Mouse (Mus musculus): ENCODE measurements around the gene Nkx1-2. TPM values are rescaled to one million over a fixed set of nuclear protein-coding genes. Genes with fewer than 3 reads are reported as not detected.

Gene Nkx1-2
- polyA plus RNA-seq, 1 experiment from 2014 or later = 0.75 TPM

GRCm38 (mm10) chr7:132600026-132600425 is 589 bp upstream of the Nkx1-2 start:
- no peak for ATAC-seq
- peaks cover 35% of the 10 kb centered on the region for H3K4me1 ChIP-seq (replicated peaks)
- peaks cover 63% of the 10 kb centered on the region for H3K27me3 ChIP-seq (replicated peaks)
- no peaks in the 10 kb centered on the region for H3K36me3 ChIP-seq
- no peak overlapping the region for H3K27ac ChIP-seq
- peak overlapping the region; percentile 85 for H3K4me2 ChIP-seq (replicated peaks)
- H3K4me3 ChIP-seq (replicated peaks) = peak overlapping the region; percentile 37
- no peaks in the 10 kb centered on the region for H3K9me3 ChIP-seq
- 7% methylated on average over 9 of the region's 9 CpGs for WGBS
- H3K9ac ChIP-seq = no peak overlapping the region

GRCm38 (mm10) chr7:132597251-132598041 is 2.0 kb downstream of the Nkx1-2 start:
- Histone ChIP-seq H3K4me2 (replicated peaks) (peak overlapping the region; percentile 91), H3K27ac (no peak overlapping the region), H3K36me3 (no peaks in the 10 kb centered on the region), H3K9ac (peak overlapping the region; percentile 40), H3K9me3 (no peaks in the 10 kb centered on the region), H3K4me3 (replicated peaks) (peak overlapping the region; percentile 47), H3K27me3 (replicated peaks) (peaks cover 58% of the 10 kb centered on the region), H3K4me1 (replicated peaks) (peaks cover 35% of the 10 kb centered on the region)
- WGBS = under 1% methylated on average over 49 of the region's 60 CpGs
- ATAC-seq = peak; percentile 76

GRCm38 (mm10) chr7:132596557-132597250 is 2.7 kb downstream of the Nkx1-2 start:
- H3K9ac ChIP-seq = peak overlapping the region; percentile 40; the same call in 1 of the 2 replicates
- H3K36me3 ChIP-seq = no peaks in the 10 kb centered on the region
- H3K9me3 ChIP-seq = no peaks in the 10 kb centered on the region
- H3K27me3 ChIP-seq (replicated peaks) = peaks cover 52% of the 10 kb centered on the region
- ATAC-seq = peak; percentile 50
- H3K4me1 ChIP-seq (replicated peaks) = peaks cover 35% of the 10 kb centered on the region
- peak overlapping the region; percentile 91 for H3K4me2 ChIP-seq (replicated peaks)
- peak overlapping the region; percentile 47 for H3K4me3 ChIP-seq (replicated peaks)
- 15% methylated on average over 26 of the region's 26 CpGs for WGBS
- no peak overlapping the region for H3K27ac ChIP-seq

GRCm38 (mm10) chr7:132595787-132596186 is 3.6 kb downstream of the Nkx1-2 start:
- no peak overlapping the region for H3K4me3 ChIP-seq (replicated peaks)
- H3K4me2 ChIP-seq (replicated peaks) = no peak overlapping the region
- H3K9ac ChIP-seq = no peak overlapping the region
- no peak for ATAC-seq
- no peaks in the 10 kb centered on the region for H3K9me3 ChIP-seq
- H3K27ac ChIP-seq = no peak overlapping the region
- peaks cover 43% of the 10 kb centered on the region for H3K27me3 ChIP-seq (replicated peaks)
- WGBS = 81% methylated on average over 3 of the region's 3 CpGs
- peaks cover 35% of the 10 kb centered on the region for H3K4me1 ChIP-seq (replicated peaks)
- no peaks in the 10 kb centered on the region for H3K36me3 ChIP-seq

GRCm38 (mm10) chr7:132594325-132594724 is 5.1 kb downstream of the Nkx1-2 start:
- Histone ChIP-seq H3K27ac (no peak overlapping the region), H3K27me3 (replicated peaks) (peaks cover 30% of the 10 kb centered on the region), H3K36me3 (no peaks in the 10 kb centered on the region), H3K9me3 (no peaks in the 10 kb centered on the region), H3K4me1 (replicated peaks) (peaks cover 24% of the 10 kb centered on the region), H3K4me3 (replicated peaks) (no peak overlapping the region), H3K9ac (no peak overlapping the region), H3K4me2 (replicated peaks) (no peak overlapping the region)
- ATAC-seq = no peak
- 93% methylated on average over 2 of the region's 2 CpGs for WGBS

- Histone ChIP-seq H3K9ac (no peak overlapping the region), H3K9me3 (no peaks in the 10 kb centered on the region), H3K27me3 (replicated peaks) (peaks cover 25% of the 10 kb centered on the region), H3K27ac (no peak overlapping the region), H3K4me3 (replicated peaks) (no peak overlapping the region), H3K36me3 (no peaks in the 10 kb centered on the region), H3K4me1 (replicated peaks) (peaks cover 19% of the 10 kb centered on the region; the same call in 1 of the 2 replicates), H3K4me2 (replicated peaks) (no peak overlapping the region)
- no peak for ATAC-seq
- WGBS = 75% methylated on average over 2 of the region's 2 CpGs
Measured at GRCm38 (mm10) chr7:132593762-132594161, 5.7 kb downstream of the Nkx1-2 start.

GRCm38 (mm10) chr7:132589610-132590009 is 9.8 kb downstream of the Nkx1-2 start:
- 42% methylated on average over 5 of the region's 5 CpGs for WGBS
- Histone ChIP-seq H3K27ac (peak overlapping the region; percentile 52; the same call in 1 of the 2 replicates), H3K4me3 (replicated peaks) (no peak overlapping the region), H3K4me2 (replicated peaks) (no peak overlapping the region), H3K9ac (no peak overlapping the region), H3K9me3 (no peaks in the 10 kb centered on the region), H3K4me1 (replicated peaks) (peaks cover 3% of the 10 kb centered on the region; the same call in 1 of the 2 replicates), H3K36me3 (no peaks in the 10 kb centered on the region), H3K27me3 (replicated peaks) (no peaks in the 10 kb centered on the region)
- peak; percentile 46; the same call in 1 of the 2 replicates for ATAC-seq

GRCm38 (mm10) chr7:132587167-132587566 is 12.3 kb downstream of the Nkx1-2 start:
- Histone ChIP-seq H3K27me3 (replicated peaks) (no peaks in the 10 kb centered on the region), H3K27ac (peak overlapping the region; percentile 64), H3K4me2 (replicated peaks) (peak overlapping the region; percentile 24), H3K9ac (no peak overlapping the region), H3K9me3 (no peaks in the 10 kb centered on the region), H3K4me3 (replicated peaks) (no peak overlapping the region), H3K4me1 (replicated peaks) (peaks cover 6% of the 10 kb centered on the region; the same call in 1 of the 2 replicates), H3K36me3 (no peaks in the 10 kb centered on the region)
- ATAC-seq = peak; percentile 74
- WGBS = 31% methylated on average over 5 of the region's 5 CpGs

GRCm38 (mm10) chr7:132585695-132586491 is 13.5 kb downstream of the Nkx1-2 start:
- no peak overlapping the region for H3K4me2 ChIP-seq (replicated peaks)
- H3K27me3 ChIP-seq (replicated peaks) = no peaks in the 10 kb centered on the region
- H3K4me3 ChIP-seq (replicated peaks) = no peak overlapping the region
- peaks cover 6% of the 10 kb centered on the region; the same call in 1 of the 2 replicates for H3K4me1 ChIP-seq (replicated peaks)
- ATAC-seq = peak; percentile 59
- no peaks in the 10 kb centered on the region for H3K9me3 ChIP-seq
- no peak overlapping the region for H3K9ac ChIP-seq
- WGBS = 36% methylated on average over 3 of the region's 3 CpGs
- H3K27ac ChIP-seq = peak overlapping the region; percentile 64; the same call in 1 of the 2 replicates
- H3K36me3 ChIP-seq = no peaks in the 10 kb centered on the region

GRCm38 (mm10) chr7:132581441-132581840 is 18.0 kb downstream of the Nkx1-2 start:
- Histone ChIP-seq H3K9ac (no peak overlapping the region), H3K27me3 (replicated peaks) (no peaks in the 10 kb centered on the region), H3K4me3 (replicated peaks) (no peak overlapping the region), H3K4me2 (replicated peaks) (no peak overlapping the region), H3K4me1 (replicated peaks) (peaks cover 13% of the 10 kb centered on the region), H3K9me3 (no peaks in the 10 kb centered on the region), H3K27ac (peak overlapping the region; percentile 84), H3K36me3 (no peaks in the 10 kb centered on the region)
- no peak for ATAC-seq
- 80% methylated on average over 2 of the region's 2 CpGs for WGBS

- no peaks in the 10 kb centered on the region for H3K36me3 ChIP-seq
- peak overlapping the region; percentile 46 for H3K4me2 ChIP-seq (replicated peaks)
- no peak overlapping the region for H3K4me3 ChIP-seq (replicated peaks)
- WGBS = 52% methylated on average over 6 of the region's 6 CpGs
- H3K9ac ChIP-seq = no peak overlapping the region
- no peaks in the 10 kb centered on the region for H3K27me3 ChIP-seq (replicated peaks)
- no peaks in the 10 kb centered on the region for H3K9me3 ChIP-seq
- peak overlapping the region; percentile 84 for H3K27ac ChIP-seq
- peak; percentile 64 for ATAC-seq
- peaks cover 13% of the 10 kb centered on the region for H3K4me1 ChIP-seq (replicated peaks)
Measured at GRCm38 (mm10) chr7:132580511-132580910, 18.9 kb downstream of the Nkx1-2 start.

- H3K4me2 ChIP-seq (replicated peaks) = peak overlapping the region; percentile 68
- H3K9ac ChIP-seq = peak overlapping the region; percentile 46
- no peaks in the 10 kb centered on the region for H3K36me3 ChIP-seq
- ATAC-seq = no peak
- WGBS = 43% methylated on average over 4 of the region's 4 CpGs
- H3K4me3 ChIP-seq (replicated peaks) = 0 out of 2 replicates have a peak overlapping the region, but pooled peaks have one; percentile 79
- H3K27ac ChIP-seq = peak overlapping the region; percentile 99
- H3K27me3 ChIP-seq (replicated peaks) = no peaks in the 10 kb centered on the region
- peaks cover 13% of the 10 kb centered on the region for H3K4me1 ChIP-seq (replicated peaks)
- no peaks in the 10 kb centered on the region for H3K9me3 ChIP-seq
Measured at GRCm38 (mm10) chr7:132576891-132577290, 22.5 kb downstream of the Nkx1-2 start.
